Mouse (Mus musculus): ENCODE data around the gene Hydin. TPM values are rescaled to one million over a fixed set of nuclear protein-coding genes. Genes with fewer than 3 reads are reported as not detected.

The Hydin gene
- polyA plus RNA-seq, 1 experiment from 2014 or later = 0.05 TPM

- no peak overlapping the region for H3K4me2 ChIP-seq (ENCODE audit: low read depth)
- no peaks in the 10 kb centered on the region for H3K27me3 ChIP-seq (ENCODE audit: control insufficient read depth, insufficient read depth, low read length)
- H3K9me3 ChIP-seq (ENCODE audit: control insufficient read depth, low read length) = no peaks in the 10 kb centered on the region
- H3K27ac ChIP-seq (ENCODE audit: low read depth, low read length) = no peak overlapping the region
- DNase-seq (ENCODE audit: low spot score) (no peak), ATAC-seq (ENCODE audit: insufficient read depth, low FRiP score, low TSS enrichment) (no peak)
- H3K4me1 ChIP-seq (ENCODE audit: control insufficient read depth, insufficient read depth, low read length) = no peaks in the 10 kb centered on the region
- 86% methylated on average over 6 of the region's 6 CpGs for WGBS
- no peak overlapping the region for H3K9ac ChIP-seq (ENCODE audit: low read length)
- no peaks in the 10 kb centered on the region for H3K36me3 ChIP-seq (ENCODE audit: control insufficient read depth, insufficient read depth, low read length)
- no peak overlapping the region for H3K4me3 ChIP-seq (ENCODE audit: low read depth, low read length)
These were observed 135.5 kb downstream of the Hydin start for GRCm38 (mm10) chr8:110402311-110402710.

GRCm38 (mm10) chr8:110404516-110404915, 137.7 kb downstream of the Hydin start:
- no peak overlapping the region for H3K27ac ChIP-seq (ENCODE audit: low read depth, low read length)
- H3K36me3 ChIP-seq (ENCODE audit: control insufficient read depth, insufficient read depth, low read length) = no peaks in the 10 kb centered on the region
- DNase-seq (ENCODE audit: low spot score) = no peak
- no peaks in the 10 kb centered on the region for H3K9me3 ChIP-seq (ENCODE audit: control insufficient read depth, low read length)
- ATAC-seq (ENCODE audit: insufficient read depth, low FRiP score, low TSS enrichment) = no peak
- WGBS = 88% methylated on average over 3 of the region's 3 CpGs
- H3K9ac ChIP-seq (ENCODE audit: low read length) = no peak overlapping the region
- H3K4me2 ChIP-seq (ENCODE audit: low read depth) = no peak overlapping the region
- H3K4me3 ChIP-seq (ENCODE audit: low read depth, low read length) = no peak overlapping the region
- no peaks in the 10 kb centered on the region for H3K4me1 ChIP-seq (ENCODE audit: control insufficient read depth, insufficient read depth, low read length)
- H3K27me3 ChIP-seq (ENCODE audit: control insufficient read depth, insufficient read depth, low read length) = no peaks in the 10 kb centered on the region

GRCm38 (mm10) chr8:110415121-110415520, 148.3 kb downstream of the Hydin start:
- Histone ChIP-seq H3K27me3 (ENCODE audit: control insufficient read depth, insufficient read depth, low read length) (no peaks in the 10 kb centered on the region), H3K27ac (ENCODE audit: low read depth, low read length) (no peak overlapping the region), H3K4me1 (ENCODE audit: control insufficient read depth, insufficient read depth, low read length) (no peaks in the 10 kb centered on the region), H3K9me3 (ENCODE audit: control insufficient read depth, low read length) (no peaks in the 10 kb centered on the region), H3K36me3 (ENCODE audit: control insufficient read depth, insufficient read depth, low read length) (no peaks in the 10 kb centered on the region), H3K4me2 (ENCODE audit: low read depth) (no peak overlapping the region), H3K9ac (ENCODE audit: low read length) (no peak overlapping the region), H3K4me3 (ENCODE audit: low read depth, low read length) (no peak overlapping the region)
- DNase-seq (ENCODE audit: low spot score) (no peak), ATAC-seq (ENCODE audit: insufficient read depth, low FRiP score, low TSS enrichment) (no peak)
- 78% methylated on average over 4 of the region's 4 CpGs for WGBS

- no peak overlapping the region for H3K4me2 ChIP-seq (ENCODE audit: low read depth)
- no peak overlapping the region for H3K4me3 ChIP-seq (ENCODE audit: low read depth, low read length)
- ATAC-seq (ENCODE audit: insufficient read depth, low FRiP score, low TSS enrichment) = no peak
- 88% methylated on average over 3 of the region's 3 CpGs for WGBS
- DNase-seq (ENCODE audit: low spot score) = no peak
- H3K9ac ChIP-seq (ENCODE audit: low read length) = no peak overlapping the region
- H3K4me1 ChIP-seq (ENCODE audit: control insufficient read depth, insufficient read depth, low read length) = no peaks in the 10 kb centered on the region
- H3K36me3 ChIP-seq (ENCODE audit: control insufficient read depth, insufficient read depth, low read length) = no peaks in the 10 kb centered on the region
- no peaks in the 10 kb centered on the region for H3K9me3 ChIP-seq (ENCODE audit: control insufficient read depth, low read length)
- no peak overlapping the region for H3K27ac ChIP-seq (ENCODE audit: low read depth, low read length)
- no peaks in the 10 kb centered on the region for H3K27me3 ChIP-seq (ENCODE audit: control insufficient read depth, insufficient read depth, low read length)
These were observed 150.2 kb downstream of the Hydin start for GRCm38 (mm10) chr8:110416931-110417330.

GRCm38 (mm10) chr8:110417801-110418200, 151.0 kb downstream of the Hydin start:
- WGBS = 87% methylated on average over 7 of the region's 7 CpGs
- DNase-seq (ENCODE audit: low spot score) = no peak

GRCm38 (mm10) chr8:110419711-110420110, 152.9 kb downstream of the Hydin start:
- H3K9ac ChIP-seq (ENCODE audit: low read length) = no peak overlapping the region
- DNase-seq (ENCODE audit: low spot score) = no peak
- H3K4me1 ChIP-seq (ENCODE audit: control insufficient read depth, insufficient read depth, low read length) = no peaks in the 10 kb centered on the region
- no peaks in the 10 kb centered on the region for H3K9me3 ChIP-seq (ENCODE audit: control insufficient read depth, low read length)
- ATAC-seq (ENCODE audit: insufficient read depth, low FRiP score, low TSS enrichment) = no peak
- no peak overlapping the region for H3K4me3 ChIP-seq (ENCODE audit: low read depth, low read length)
- no peaks in the 10 kb centered on the region for H3K27me3 ChIP-seq (ENCODE audit: control insufficient read depth, insufficient read depth, low read length)
- 92% methylated on average over 5 of the region's 5 CpGs for WGBS
- H3K27ac ChIP-seq (ENCODE audit: low read depth, low read length) = no peak overlapping the region
- H3K4me2 ChIP-seq (ENCODE audit: low read depth) = no peak overlapping the region
- H3K36me3 ChIP-seq (ENCODE audit: control insufficient read depth, insufficient read depth, low read length) = no peaks in the 10 kb centered on the region

More at GRCm38 (mm10) chr8:110417801-110418200, 151.0 kb downstream of the Hydin start:
- Histone ChIP-seq H3K4me2 (ENCODE audit: low read depth) (no peak overlapping the region), H3K27me3 (ENCODE audit: control insufficient read depth, insufficient read depth, low read length) (no peaks in the 10 kb centered on the region), H3K27ac (ENCODE audit: low read depth, low read length) (no peak overlapping the region), H3K4me3 (ENCODE audit: low read depth, low read length) (no peak overlapping the region), H3K9ac (ENCODE audit: low read length) (no peak overlapping the region), H3K9me3 (ENCODE audit: control insufficient read depth, low read length) (no peaks in the 10 kb centered on the region), H3K4me1 (ENCODE audit: control insufficient read depth, insufficient read depth, low read length) (no peaks in the 10 kb centered on the region), H3K36me3 (ENCODE audit: control insufficient read depth, insufficient read depth, low read length) (no peaks in the 10 kb centered on the region)
- ATAC-seq (ENCODE audit: insufficient read depth, low FRiP score, low TSS enrichment) = no peak

GRCm38 (mm10) chr8:110420221-110420620, 153.4 kb downstream of the Hydin start:
- DNase-seq (ENCODE audit: low spot score) = no peak
- H3K36me3 ChIP-seq (ENCODE audit: control insufficient read depth, insufficient read depth, low read length) = no peaks in the 10 kb centered on the region
- H3K4me2 ChIP-seq (ENCODE audit: low read depth) = no peak overlapping the region
- no peak for ATAC-seq (ENCODE audit: insufficient read depth, low FRiP score, low TSS enrichment)
- no peaks in the 10 kb centered on the region for H3K4me1 ChIP-seq (ENCODE audit: control insufficient read depth, insufficient read depth, low read length)
- no peak overlapping the region for H3K27ac ChIP-seq (ENCODE audit: low read depth, low read length)
- no peak overlapping the region for H3K9ac ChIP-seq (ENCODE audit: low read length)
- 91% methylated on average over 3 of the region's 3 CpGs for WGBS
- H3K9me3 ChIP-seq (ENCODE audit: control insufficient read depth, low read length) = no peaks in the 10 kb centered on the region
- no peak overlapping the region for H3K4me3 ChIP-seq (ENCODE audit: low read depth, low read length)
- no peaks in the 10 kb centered on the region for H3K27me3 ChIP-seq (ENCODE audit: control insufficient read depth, insufficient read depth, low read length)

- Histone ChIP-seq H3K36me3 (ENCODE audit: control insufficient read depth, insufficient read depth, low read length) (no peaks in the 10 kb centered on the region), H3K9me3 (ENCODE audit: control insufficient read depth, low read length) (no peaks in the 10 kb centered on the region), H3K4me2 (ENCODE audit: low read depth) (no peak overlapping the region), H3K9ac (ENCODE audit: low read length) (no peak overlapping the region), H3K4me3 (ENCODE audit: low read depth, low read length) (no peak overlapping the region), H3K4me1 (ENCODE audit: control insufficient read depth, insufficient read depth, low read length) (no peaks in the 10 kb centered on the region), H3K27me3 (ENCODE audit: control insufficient read depth, insufficient read depth, low read length) (no peaks in the 10 kb centered on the region), H3K27ac (ENCODE audit: low read depth, low read length) (no peak overlapping the region)
- WGBS = 87% methylated on average over 8 of the region's 8 CpGs
- DNase-seq (ENCODE audit: low spot score) (no peak), ATAC-seq (ENCODE audit: insufficient read depth, low FRiP score, low TSS enrichment) (no peak)
These were observed 157.4 kb downstream of the Hydin start for GRCm38 (mm10) chr8:110424146-110424545.

GRCm38 (mm10) chr8:110431340-110431739, 164.6 kb downstream of the Hydin start:
- no peak overlapping the region for H3K27ac ChIP-seq (ENCODE audit: low read depth, low read length)
- H3K9ac ChIP-seq (ENCODE audit: low read length) = no peak overlapping the region
- H3K4me1 ChIP-seq (ENCODE audit: control insufficient read depth, insufficient read depth, low read length) = no peaks in the 10 kb centered on the region
- H3K36me3 ChIP-seq (ENCODE audit: control insufficient read depth, insufficient read depth, low read length) = no peaks in the 10 kb centered on the region
- no peak overlapping the region for H3K4me2 ChIP-seq (ENCODE audit: low read depth)
- 83% methylated on average over 3 of the region's 3 CpGs for WGBS
- H3K4me3 ChIP-seq (ENCODE audit: low read depth, low read length) = no peak overlapping the region
- ATAC-seq (ENCODE audit: insufficient read depth, low FRiP score, low TSS enrichment) = no peak
- no peaks in the 10 kb centered on the region for H3K27me3 ChIP-seq (ENCODE audit: control insufficient read depth, insufficient read depth, low read length)
- H3K9me3 ChIP-seq (ENCODE audit: control insufficient read depth, low read length) = no peaks in the 10 kb centered on the region
- DNase-seq (ENCODE audit: low spot score) = no peak

Data from neural tube, embryonic 11.5 days (tissue).